Mouse (Mus musculus): ENCODE data around the gene 9330182O14Rik.

GRCm38 (mm10) chr15:40103304-40103703, 30.9 kb upstream of the 9330182O14Rik start:
- TF ChIP-seq CTCF (IDR thresholded peaks at IDR 0.05) (no peak), EP300 (IDR thresholded peaks at IDR 0.05) (no peak)
